Mouse (Mus musculus) neural tube, embryonic 13.5 days (tissue): Measurements from ENCODE around the gene Acnat1. TPM values are rescaled to one million over a fixed set of nuclear protein-coding genes. Genes with fewer than 3 reads are reported as not detected.
A peak's percentile ranks its signal among the peaks of the same experiment; 100 is the strongest.
"Not testable (repeated sequence)": the region's sequence is repeated elsewhere in the genome, so short reads cannot be mapped to it uniquely, and the experiment has no call there.

Experiments
- ATAC-seq: fragments of 200-750 bp; cut with Nextera tagmentation; 2 replicates; pipeline ENCODE4 v1.8.0; 2017; ENCODE audit warnings: low read depth, mild to moderate bottlenecking, moderate TSS enrichment, moderate library complexity
- H3K27ac ChIP-seq: fragments of 300-500 bp; sonication (generic); replicated peaks from 2 replicates; pipeline ENCODE4 v1.5.1; 2015; ENCODE audit warnings: moderate library complexity, mild to moderate bottlenecking, inconsistent platforms
- H3K27me3 ChIP-seq: fragments of 300-500 bp; sonication (generic); 2 replicates; pipeline ENCODE4 v1.6.1; 2015; ENCODE audit warnings: mild to moderate bottlenecking, inconsistent platforms
- H3K36me3 ChIP-seq: fragments of 300-500 bp; sonication (generic); 2 replicates; pipeline ENCODE4 v1.6.1; 2015; ENCODE audit warnings: mild to moderate bottlenecking, inconsistent platforms
- H3K4me1 ChIP-seq: fragments of 300-500 bp; sonication (generic); replicated peaks from 2 replicates; pipeline ENCODE4 v1.6.1; 2015; ENCODE audit warnings: inconsistent platforms
- H3K4me2 ChIP-seq: fragments of 300-500 bp; sonication (generic); 2 replicates; pipeline ENCODE4 v1.6.1; 2015; ENCODE audit warnings: inconsistent platforms, mild to moderate bottlenecking, moderate library complexity
- H3K4me3 ChIP-seq: fragments of 300-500 bp; sonication (generic); 2 replicates; pipeline ENCODE4 v1.5.1; 2015; ENCODE audit warnings: mild to moderate bottlenecking, inconsistent platforms
- H3K9ac ChIP-seq: fragments of 300-500 bp; sonication (generic); 2 replicates; pipeline ENCODE4 v1.6.1; 2015; ENCODE audit warnings: moderate library complexity, mild to moderate bottlenecking, inconsistent platforms
- H3K9me3 ChIP-seq: fragments of 300-500 bp; sonication (generic); 2 replicates; pipeline ENCODE4 v1.6.1; 2016; ENCODE audit warnings: inconsistent platforms
- WGBS: fragments of 180-500 bp; shearing (Covaris S2); methylation state at CpG from one replicate; pipeline ENCODE4 v1.1.7; 2015; 5-methylcytosine and 5-hydroxymethylcytosine counted together
- polyA plus RNA-seq: library from polyadenylated mRNA; unstranded; fragments of >200 nt; fragmentation: Nextera tagmentation; extraction: Ambion mirVana; gene quantifications from 2 replicates; pipeline ENCODE4 v1.2.1, GENCODE M21; 2015

The Acnat1 gene
- polyA plus RNA-seq, 1 experiment from 2014 or later, result not detected

GRCm38 (mm10) chr4:49485442-49485841 lies 11.7 kb upstream of the Acnat1 start:
- H3K36me3 ChIP-seq, result no peaks in the 10 kb centered on the region
- no peaks in the 10 kb centered on the region for H3K9me3 ChIP-seq
- H3K27me3 ChIP-seq, result no peaks in the 10 kb centered on the region; the same call in 1 of the 2 replicates
- no peak for ATAC-seq
- no peak overlapping the region for H3K4me3 ChIP-seq
- no peak overlapping the region for H3K27ac ChIP-seq
- no peak overlapping the region for H3K9ac ChIP-seq
- H3K4me1 ChIP-seq, result 0 out of 2 replicates have a peak, but pooled peaks cover 2% of the 10 kb centered on the region
- no peak overlapping the region for H3K4me2 ChIP-seq

GRCm38 (mm10) chr4:49480896-49481295 lies 7.2 kb upstream of the Acnat1 start:
- Histone ChIP-seq H3K27ac (no peak overlapping the region), H3K36me3 (no peaks in the 10 kb centered on the region), H3K4me2 (no peak overlapping the region), H3K27me3 (no peaks in the 10 kb centered on the region; the same call in 1 of the 2 replicates), H3K9me3 (no peaks in the 10 kb centered on the region), H3K4me3 (no peak overlapping the region), H3K4me1 (peaks cover 13% of the 10 kb centered on the region), H3K9ac (no peak overlapping the region)
- 51% methylated on average over 3 of the region's 3 CpGs for WGBS
- ATAC-seq, result no peak

GRCm38 (mm10) chr4:49480104-49480760 lies 6.5 kb upstream of the Acnat1 start:
- H3K4me1 ChIP-seq, result peaks cover 13% of the 10 kb centered on the region
- WGBS, result 23% methylated on average over 21 of the region's 21 CpGs
- ATAC-seq, result no peak

GRCm38 (mm10) chr4:49479035-49479434 lies 5.3 kb upstream of the Acnat1 start:
- H3K36me3 ChIP-seq, ATAC-seq, H3K27me3 ChIP-seq, H3K4me2 ChIP-seq, H3K9me3 ChIP-seq, H3K9ac ChIP-seq, H3K27ac ChIP-seq, H3K4me3 ChIP-seq: not testable (repeated sequence)
- peaks cover 13% of the 10 kb centered on the region for H3K4me1 ChIP-seq
- whole genome bisulfite sequencing, result 17% methylated on average over 2 of the region's 2 CpGs

More at GRCm38 (mm10) chr4:49480104-49480760, 6.5 kb upstream of the Acnat1 start:
- no peaks in the 10 kb centered on the region for H3K9me3 ChIP-seq
- no peak overlapping the region for H3K4me3 ChIP-seq
- H3K36me3 ChIP-seq, result no peaks in the 10 kb centered on the region
- H3K4me2 ChIP-seq, result peak overlapping the region; percentile 27; the same call in 1 of the 2 replicates
- H3K9ac ChIP-seq, result no peak overlapping the region
- no peaks in the 10 kb centered on the region; the same call in 1 of the 2 replicates for H3K27me3 ChIP-seq
- H3K27ac ChIP-seq, result no peak overlapping the region

- no peaks in the 10 kb centered on the region; the same call in 1 of the 2 replicates for H3K27me3 ChIP-seq
- peak overlapping the region; percentile 49 for H3K4me2 ChIP-seq
- H3K27ac ChIP-seq, result no peak overlapping the region
- peak overlapping the region; percentile 8; the same call in 1 of the 2 replicates for H3K4me3 ChIP-seq
- peaks cover 13% of the 10 kb centered on the region for H3K4me1 ChIP-seq
- 0 out of 2 replicates have a peak overlapping the region, but pooled peaks have one; percentile 31 for H3K9ac ChIP-seq
- ATAC-seq, result no peak
- 21% methylated on average over 19 of the region's 19 CpGs for WGBS
- H3K9me3 ChIP-seq, result no peaks in the 10 kb centered on the region
- no peaks in the 10 kb centered on the region for H3K36me3 ChIP-seq
Measured at GRCm38 (mm10) chr4:49478118-49478877, 4.6 kb upstream of the Acnat1 start.

- Histone ChIP-seq H3K4me2 (no peak overlapping the region), H3K9me3 (no peaks in the 10 kb centered on the region), H3K4me3 (no peak overlapping the region), H3K4me1 (peaks cover 7% of the 10 kb centered on the region), H3K36me3 (no peaks in the 10 kb centered on the region), H3K27me3 (no peaks in the 10 kb centered on the region), H3K9ac (no peak overlapping the region), H3K27ac (no peak overlapping the region)
- ATAC-seq, result no peak
Measured at GRCm38 (mm10) chr4:49474583-49474982, 871 bp upstream of the Acnat1 start.

GRCm38 (mm10) chr4:49469435-49470151 lies 4.1 kb downstream of the Acnat1 start:
- Histone ChIP-seq H3K36me3 (no peaks in the 10 kb centered on the region), H3K4me3 (no peak overlapping the region), H3K27me3 (no peaks in the 10 kb centered on the region), H3K9me3 (no peaks in the 10 kb centered on the region), H3K27ac (no peak overlapping the region), H3K4me1 (no peaks in the 10 kb centered on the region), H3K9ac (no peak overlapping the region), H3K4me2 (no peak overlapping the region)
- 83% methylated on average over 3 of the region's 3 CpGs for WGBS
- ATAC-seq, result no peak

GRCm38 (mm10) chr4:49467360-49467759 lies 6.4 kb downstream of the Acnat1 start:
- Histone ChIP-seq H3K4me3 (no peak overlapping the region), H3K27ac (no peak overlapping the region), H3K4me2 (no peak overlapping the region), H3K27me3 (no peaks in the 10 kb centered on the region), H3K36me3 (no peaks in the 10 kb centered on the region), H3K4me1 (no peaks in the 10 kb centered on the region), H3K9ac (no peak overlapping the region), H3K9me3 (no peaks in the 10 kb centered on the region)
- no peak for ATAC-seq
- WGBS, result 89% methylated on average over 6 of the region's 6 CpGs

- WGBS, result 82% methylated on average over 2 of the region's 2 CpGs
Measured at GRCm38 (mm10) chr4:49456171-49456570, 17.5 kb downstream of the Acnat1 start.

GRCm38 (mm10) chr4:49451848-49452551 lies 21.7 kb downstream of the Acnat1 start:
- H3K9ac ChIP-seq, result no peak overlapping the region
- no peak overlapping the region for H3K4me2 ChIP-seq
- no peak overlapping the region for H3K4me3 ChIP-seq
- H3K4me1 ChIP-seq, result no peaks in the 10 kb centered on the region
- H3K9me3 ChIP-seq, result no peaks in the 10 kb centered on the region
- H3K27me3 ChIP-seq, result no peaks in the 10 kb centered on the region
- no peak for ATAC-seq
- no peak overlapping the region for H3K27ac ChIP-seq
- 84% methylated on average over 1 of the region's 1 CpGs for WGBS
- H3K36me3 ChIP-seq, result no peaks in the 10 kb centered on the region

More at GRCm38 (mm10) chr4:49456171-49456570, 17.5 kb downstream of the Acnat1 start:
- H3K4me3 ChIP-seq, result no peak overlapping the region
- H3K4me2 ChIP-seq, result no peak overlapping the region
- ATAC-seq, result no peak
- no peaks in the 10 kb centered on the region for H3K36me3 ChIP-seq
- H3K27ac ChIP-seq, result no peak overlapping the region
- no peaks in the 10 kb centered on the region for H3K9me3 ChIP-seq
- no peak overlapping the region for H3K9ac ChIP-seq
- no peaks in the 10 kb centered on the region for H3K4me1 ChIP-seq
- no peaks in the 10 kb centered on the region for H3K27me3 ChIP-seq

- not testable (repeated sequence) for ATAC-seq, H3K27ac ChIP-seq, H3K9ac ChIP-seq, H3K4me2 ChIP-seq, H3K27me3 ChIP-seq, H3K9me3 ChIP-seq, H3K4me3 ChIP-seq, H3K36me3 ChIP-seq, H3K4me1 ChIP-seq
- WGBS, result 100% methylated on average over 1 of the region's 1 CpGs
Measured at GRCm38 (mm10) chr4:49451133-49451847, 22.4 kb downstream of the Acnat1 start.
